Mouse (Mus musculus): ENCODE results near the gene Ppp1r11.
"Not testable (repeated sequence)": the region's sequence is repeated elsewhere in the genome, so short reads cannot be mapped to it uniquely, and the experiment has no call there.

The Ppp1r11 gene

GRCm38 (mm10) chr17:36950981-36951947 lies at the start of gene Ppp1r11:
Ppp1r11 (minus strand) TSS chr17:36951741.
- peak; percentile 91 to 93 for DNase-seq (ENCODE audit: low read depth in 1 of 2, low spot score in 2 of 2)

- DNase-seq (ENCODE audit: low read depth in 1 of 2, low spot score in 2 of 2), result no peak
Observed at GRCm38 (mm10) chr17:37000863-37001262, 49.3 kb upstream of the Ppp1r11 start, which contains the start of gene Zfp57. Zfp57 (plus strand) TSS chr17:37001163.

- DNase-seq (ENCODE audit: low read depth in 1 of 2, low spot score in 2 of 2), result no peak
Observed at GRCm38 (mm10) chr17:36998477-36998876, 46.9 kb upstream of the Ppp1r11 start.

GRCm38 (mm10) chr17:36997033-36997735 lies 45.6 kb upstream of the Ppp1r11 start:
- no peak for DNase-seq (ENCODE audit: low read depth in 1 of 2, low spot score in 2 of 2)

- no peak for DNase-seq (ENCODE audit: low read depth in 1 of 2, low spot score in 2 of 2)
Observed at GRCm38 (mm10) chr17:36995448-36995847, 43.9 kb upstream of the Ppp1r11 start.

DNA sequence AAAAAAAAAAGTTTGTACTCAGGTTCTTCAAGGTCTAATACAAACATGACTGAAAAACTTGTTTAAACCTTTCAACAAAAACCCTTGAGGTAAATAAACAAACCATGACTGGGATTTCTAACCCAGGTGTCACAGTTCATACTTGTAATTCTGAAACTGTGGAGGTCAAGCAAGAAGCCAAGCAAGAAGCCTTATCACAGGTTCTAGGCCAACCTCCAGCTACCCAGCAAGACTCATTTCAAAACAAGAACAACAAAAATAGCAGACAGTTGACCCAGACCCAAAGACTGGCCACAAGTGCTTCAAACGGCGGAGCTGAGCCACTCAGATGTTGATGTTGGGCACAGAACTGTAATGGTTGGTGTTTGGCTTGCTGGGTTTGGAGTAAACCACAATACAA lies 43.0 kb upstream of the Ppp1r11 start:
- no peak for DNase-seq (ENCODE audit: low read depth in 1 of 2, low spot score in 2 of 2)

DNA sequence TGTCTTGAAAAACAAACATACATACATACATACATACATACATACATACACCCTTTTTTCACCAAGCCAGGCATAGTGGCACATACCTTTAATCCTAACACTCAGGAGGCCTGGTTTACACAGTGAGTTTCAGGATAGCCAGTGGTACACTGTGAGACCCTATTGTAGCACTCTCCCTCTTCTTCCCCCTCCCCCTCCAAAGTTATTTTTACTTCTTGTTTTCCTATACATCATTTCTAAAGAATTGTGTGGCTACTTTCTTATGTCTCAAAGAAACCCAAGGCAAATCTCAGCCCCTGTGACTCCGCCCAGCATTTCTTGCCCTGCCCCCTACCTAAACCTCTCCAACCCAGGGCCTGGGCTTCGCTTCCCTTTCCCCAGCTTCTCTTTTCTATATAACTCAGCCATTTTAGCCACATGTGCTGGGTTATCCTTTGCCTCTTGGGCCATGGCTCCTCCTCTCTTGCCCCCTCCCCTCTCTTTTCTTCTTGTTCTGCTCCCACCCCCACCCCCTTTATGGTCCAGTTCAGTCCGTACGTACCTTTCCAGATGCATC lies 42.3 kb upstream of the Ppp1r11 start:
- no peak for DNase-seq (ENCODE audit: low read depth in 1 of 2, low spot score in 2 of 2)

GRCm38 (mm10) chr17:36992336-36993104 lies 41.0 kb upstream of the Ppp1r11 start:
- DNase-seq (ENCODE audit: low read depth in 1 of 2, low spot score in 2 of 2), result no peak

DNA sequence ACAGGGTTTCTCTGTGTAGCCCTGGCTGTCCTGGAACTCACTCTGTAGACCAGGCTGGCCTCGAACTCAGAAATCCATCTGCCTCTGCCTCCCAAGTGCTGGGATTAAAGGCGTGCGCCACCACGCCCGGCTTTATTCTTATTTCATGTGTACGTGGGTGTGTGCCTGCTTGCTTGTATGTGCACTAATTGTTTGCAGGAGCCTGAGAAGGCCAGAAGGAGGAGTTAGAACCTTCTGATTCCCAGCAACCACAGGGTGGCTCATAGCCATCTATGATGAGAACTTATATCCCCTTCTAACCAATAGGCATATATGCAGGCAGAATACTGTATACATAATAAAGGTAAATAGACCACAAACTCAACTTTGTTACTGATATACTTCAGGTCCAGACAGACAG lies 39.1 kb upstream of the Ppp1r11 start:
- not testable (repeated sequence) for DNase-seq (ENCODE audit: low read depth in 1 of 2, low spot score in 2 of 2)

DNA sequence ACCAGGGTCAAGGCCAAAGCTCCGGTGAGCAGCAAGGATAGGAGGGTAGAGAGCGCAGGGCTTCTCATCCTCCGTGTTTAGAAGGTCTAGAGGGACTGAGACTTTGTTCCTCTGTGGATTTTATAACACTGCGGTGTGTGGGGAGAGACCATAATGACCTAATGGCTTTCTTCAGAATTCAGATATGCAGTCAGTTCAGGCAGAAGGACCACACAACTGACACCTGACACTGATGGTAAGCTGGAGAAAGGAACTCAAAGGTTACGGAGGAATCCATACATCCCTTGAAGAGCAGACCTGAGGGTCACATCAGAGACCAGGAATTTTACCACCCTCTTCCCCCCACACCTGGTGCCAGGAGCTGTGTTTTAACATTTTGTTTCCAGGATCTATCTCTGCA lies 37.9 kb upstream of the Ppp1r11 start, which contains the start of gene H2-M5:
Gene H2-M5, minus strand, starts transcription at position 101 of the 400 bp plus-strand sequence.
- DNase-seq (ENCODE audit: low read depth in 1 of 2, low spot score in 2 of 2), result no peak

GRCm38 (mm10) chr17:36988475-36988874 lies 36.9 kb upstream of the Ppp1r11 start:
- DNase-seq (ENCODE audit: low read depth in 1 of 2, low spot score in 2 of 2), result no peak

DNA sequence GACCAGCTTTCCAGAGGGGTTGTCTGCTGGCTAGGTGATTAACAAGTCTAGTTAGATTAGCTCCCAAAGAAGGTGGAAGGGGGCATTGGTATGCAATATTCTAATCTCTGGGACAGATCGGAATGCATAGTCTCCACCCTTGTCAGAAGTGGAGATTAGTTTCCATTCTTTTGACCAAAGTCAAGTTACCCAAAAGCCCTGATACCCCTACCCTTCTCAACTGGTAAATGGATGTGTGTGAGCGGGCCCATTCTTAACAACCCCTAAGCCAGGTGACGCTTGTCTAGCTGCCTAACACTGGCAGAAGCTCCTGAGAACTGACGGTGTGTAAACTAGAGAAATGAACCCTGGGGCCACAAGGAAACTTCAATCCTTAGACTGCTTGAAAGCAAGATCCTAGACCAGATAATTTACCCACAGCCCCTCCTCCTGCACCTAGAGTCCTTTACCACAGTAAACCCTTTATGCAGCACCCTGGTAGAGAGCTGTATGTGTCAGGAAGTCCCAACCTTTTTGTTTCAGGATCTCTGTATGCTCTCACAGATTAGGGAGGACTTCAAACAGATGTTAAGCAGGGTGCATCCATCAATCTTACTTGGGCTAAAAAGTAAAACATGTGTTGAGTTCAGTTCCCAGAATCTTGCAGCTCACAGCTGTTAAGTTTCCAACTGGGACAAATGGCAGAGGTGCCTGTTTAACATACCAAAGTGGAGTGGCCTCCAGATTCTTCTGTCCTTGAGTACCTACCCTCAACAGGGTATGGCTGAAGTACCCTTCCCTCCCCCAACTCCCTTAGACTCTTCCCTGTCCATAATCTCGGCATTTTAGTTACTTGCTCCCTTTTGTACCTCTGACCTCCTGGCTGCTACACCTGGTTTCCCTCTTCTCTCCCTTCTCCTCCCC lies 31.0 kb upstream of the Ppp1r11 start:
- no peak for DNase-seq (ENCODE audit: low read depth in 1 of 2, low spot score in 2 of 2)

GRCm38 (mm10) chr17:36981845-36982244 lies 30.3 kb upstream of the Ppp1r11 start:
- DNase-seq (ENCODE audit: low read depth in 1 of 2, low spot score in 2 of 2), result no peak

DNA sequence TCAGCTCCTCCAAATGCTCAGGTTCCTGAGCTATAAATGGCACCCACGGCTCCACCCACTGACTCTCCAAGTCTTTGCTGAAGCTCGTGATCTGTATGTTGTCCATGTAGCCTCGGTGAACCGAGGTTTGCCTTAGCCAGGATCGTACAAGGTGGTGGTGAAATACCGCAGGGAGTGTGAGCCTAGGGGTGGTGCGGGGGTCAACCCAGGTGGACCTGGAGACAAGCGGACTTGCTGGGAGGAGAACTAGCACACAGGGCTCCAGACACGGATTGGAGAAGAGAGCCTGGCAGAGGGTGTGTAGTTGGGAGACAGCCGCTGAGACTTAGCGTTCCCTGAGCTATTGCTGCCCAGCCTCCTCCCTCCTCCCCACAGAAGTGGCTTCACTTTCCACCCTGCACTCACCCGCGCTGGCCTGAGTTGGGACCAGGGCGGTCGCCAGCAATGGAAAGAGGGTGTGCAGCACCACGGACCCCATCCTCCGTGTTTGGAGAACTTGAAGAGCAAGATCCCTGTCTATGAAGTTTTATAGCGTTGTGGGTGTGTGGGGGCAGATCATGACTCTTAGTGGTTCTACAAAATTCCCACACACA lies 29.8 kb upstream of the Ppp1r11 start, which contains the start of gene 2410137M14Rik:
Gene 2410137M14Rik, minus strand, starts transcription at position 17 of the 593 bp plus-strand sequence.
- DNase-seq (ENCODE audit: low read depth in 1 of 2, low spot score in 2 of 2), result no peak

DNA sequence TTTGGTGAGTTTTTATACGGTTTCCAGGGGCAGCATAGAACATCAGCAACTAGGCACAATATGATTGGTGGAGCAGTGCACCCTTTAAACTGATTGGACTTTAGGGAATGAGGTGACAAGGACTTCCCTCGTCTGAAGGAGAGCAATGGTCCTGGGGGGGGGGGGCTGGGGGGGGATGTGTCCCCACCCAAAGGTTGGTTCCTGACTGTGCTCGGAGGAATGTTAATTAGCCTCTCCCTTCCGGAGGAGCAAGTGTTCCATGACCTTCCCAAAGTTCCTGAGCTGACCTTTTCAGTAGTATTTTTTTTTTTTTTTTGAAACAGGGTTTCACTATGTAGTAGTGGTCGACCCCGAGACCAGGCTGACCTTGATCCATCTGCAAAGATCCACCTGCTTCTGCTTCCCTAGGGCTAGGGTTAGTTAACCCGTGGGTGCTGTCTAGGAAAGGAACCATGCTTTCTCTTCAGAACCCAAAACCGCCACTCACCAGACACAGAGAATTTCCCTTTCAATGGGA lies 21.8 kb upstream of the Ppp1r11 start:
- no peak for DNase-seq (ENCODE audit: low read depth in 1 of 2, low spot score in 2 of 2)

DNA sequence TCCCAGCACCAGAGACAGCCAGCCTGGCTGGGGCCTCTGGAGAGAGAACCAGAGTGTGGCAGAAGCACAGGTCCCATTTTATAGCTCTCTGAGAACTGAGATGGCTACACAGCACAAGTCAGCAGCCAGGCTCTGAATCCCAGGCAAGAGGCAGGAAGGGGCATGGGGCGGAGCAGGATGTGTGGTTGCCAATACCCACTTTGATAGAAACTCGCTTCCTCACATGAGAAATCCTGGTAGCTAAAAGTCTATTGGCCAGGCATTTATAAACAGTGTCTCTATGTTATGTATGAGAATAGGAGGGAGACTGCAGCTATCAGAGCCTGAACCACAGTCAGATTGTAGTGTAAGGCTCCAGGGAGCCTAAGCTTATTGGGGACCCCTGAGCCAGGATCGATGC lies 21.2 kb upstream of the Ppp1r11 start:
- DNase-seq (ENCODE audit: low read depth in 1 of 2, low spot score in 2 of 2), result no peak

- no peak for DNase-seq (ENCODE audit: low read depth in 1 of 2, low spot score in 2 of 2)
Observed at GRCm38 (mm10) chr17:36971172-36971850, 19.8 kb upstream of the Ppp1r11 start.

DNA sequence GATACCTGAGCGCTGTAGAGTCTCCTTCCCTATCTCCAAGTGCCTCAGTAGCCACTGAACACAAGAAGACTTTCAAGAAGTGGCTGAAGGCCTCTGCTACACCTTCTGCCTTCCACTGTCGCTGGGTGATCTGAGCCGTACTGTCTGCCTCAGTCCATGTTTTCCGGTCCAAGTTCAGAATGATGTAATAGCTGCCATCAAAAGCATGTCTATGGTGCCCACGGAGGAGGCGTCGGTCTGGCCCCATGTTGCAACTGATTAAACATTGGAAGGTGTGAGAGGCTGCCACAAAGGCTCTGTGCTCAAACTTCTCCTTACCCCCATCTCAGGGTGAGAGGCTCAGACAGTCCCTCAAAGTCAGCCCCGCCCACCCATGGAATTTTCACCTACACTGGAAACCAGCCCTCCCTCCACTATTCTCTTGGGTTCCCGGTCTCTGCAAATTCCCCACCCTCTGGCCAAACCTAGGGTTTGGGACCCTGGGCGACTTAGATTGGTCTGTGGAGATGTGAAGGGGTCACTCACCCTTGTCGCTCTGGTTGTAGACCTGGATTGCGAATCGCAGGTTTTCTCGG lies 18.9 kb upstream of the Ppp1r11 start:
- no peak for DNase-seq (ENCODE audit: low read depth in 1 of 2, low spot score in 2 of 2)

Data from monocyte, adult 2 months (primary cell).